Mouse (Mus musculus): ENCODE data around the gene Serbp1.

DNA sequence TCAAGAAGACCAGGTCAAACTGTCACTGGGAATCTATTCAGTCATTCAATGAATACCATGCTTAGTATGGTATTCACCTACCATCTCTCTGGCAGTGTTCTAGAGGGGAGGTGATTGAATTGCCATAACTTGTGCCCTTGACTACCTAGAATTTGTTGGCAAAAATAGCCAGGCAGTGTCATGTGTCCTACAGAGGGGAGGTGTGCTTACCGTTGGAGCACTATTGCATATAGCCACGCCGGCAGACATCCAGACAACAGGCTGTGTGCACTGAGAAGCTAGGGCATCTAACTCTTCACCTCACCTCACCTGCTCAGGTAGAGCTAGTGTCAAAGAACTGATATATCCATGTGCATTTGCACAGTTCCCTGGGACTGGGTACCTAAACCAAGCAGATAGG is 63.3 kb downstream of the Serbp1 start:
- no peak for TF ChIP-seq CTCF (IDR thresholded peaks at IDR 0.05; ENCODE audit: low read depth)
- TF ChIP-seq EP300 (IDR thresholded peaks at IDR 0.05; ENCODE audit: low read depth) = no peak
